Mouse (Mus musculus): ENCODE data around the gene Abtb2.

DNA sequence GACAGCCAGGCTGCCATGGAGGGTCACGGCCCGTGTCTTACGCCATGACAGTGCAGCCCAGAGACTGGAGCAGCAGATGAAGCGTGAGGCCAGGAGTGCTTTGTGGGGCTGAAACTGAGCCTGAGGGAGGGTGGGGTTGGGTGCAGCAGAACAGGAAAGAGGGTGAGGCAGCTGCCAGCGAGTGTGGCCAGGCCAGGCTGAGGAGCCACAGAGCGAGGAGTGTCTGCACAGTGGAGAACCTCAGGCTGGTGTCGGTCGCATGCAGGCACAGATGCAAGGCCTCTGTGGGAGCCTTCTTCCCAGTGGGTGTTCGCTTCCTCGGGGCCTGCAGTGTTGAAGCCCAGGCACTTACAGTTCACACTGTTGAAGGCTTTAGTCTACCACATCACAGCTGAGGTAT, 137.2 kb downstream of the Abtb2 start:
- TF ChIP-seq POLR2A (IDR thresholded peaks at IDR 0.05; ENCODE audit: low read depth, low read length) (no peak), CTCF (IDR thresholded peaks at IDR 0.05; ENCODE audit: borderline replicate concordance, insufficient read depth, low read length) (no peak)
